Mouse (Mus musculus): ENCODE measurements at regions not wholly inside any gene's neighbourhood (a gene's known extent, or its start where the extent isn't known, plus 50 kb on each side); places are given as distances from the start of the nearest gene placed in this dataset.

DNA sequence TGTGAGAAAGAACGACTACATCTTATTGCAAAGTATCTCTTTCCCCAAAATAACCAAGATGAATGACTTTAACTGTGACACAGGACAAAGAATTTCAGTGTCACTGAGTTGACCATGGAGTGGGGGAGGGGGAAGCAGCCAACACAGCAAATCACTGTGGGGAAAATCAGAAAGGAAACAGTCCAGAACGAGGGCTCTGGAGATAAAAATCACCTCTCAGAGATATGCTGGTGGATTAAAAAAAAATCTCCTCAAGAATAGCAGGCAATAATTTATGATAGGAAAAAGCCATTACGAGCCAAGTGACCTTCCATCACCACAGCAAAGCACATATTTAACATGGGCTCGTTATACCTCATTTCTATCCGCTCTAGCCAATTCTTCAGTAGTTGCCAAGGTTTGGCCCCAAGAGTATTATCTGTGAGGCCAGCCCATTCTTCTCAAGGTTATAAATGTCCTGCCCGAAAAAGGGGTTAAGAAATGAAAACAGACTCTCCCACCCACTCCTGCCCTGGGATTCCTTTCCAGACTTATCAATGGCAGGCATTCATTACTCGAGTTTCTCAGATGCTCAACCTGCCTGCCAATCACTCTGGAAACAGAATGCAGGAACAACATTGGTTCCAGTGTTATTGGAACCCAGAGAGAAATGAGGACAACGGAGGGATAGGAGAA lies 181.6 kb upstream of the Clint1 start:
- 56% methylated on average over 8 of the region's 8 CpGs for WGBS
- H3K27ac ChIP-seq (replicated peaks; ENCODE audit: low read depth, low read length), result no peak overlapping the region
- no peaks in the 10 kb centered on the region for H3K4me1 ChIP-seq (ENCODE audit: control insufficient read depth, insufficient read depth, low read length)
- H3K9ac ChIP-seq (ENCODE audit: low read length), result no peak overlapping the region
- no peaks in the 10 kb centered on the region for H3K9me3 ChIP-seq (ENCODE audit: control insufficient read depth, low read length)
- ATAC-seq (ENCODE audit: insufficient number of reproducible peaks, low FRiP score, low TSS enrichment, low read depth), result no peak
- no peak overlapping the region for H3K4me3 ChIP-seq (ENCODE audit: low read depth, low read length)
- no peak for DNase-seq (ENCODE audit: low spot score)
- no peak overlapping the region for H3K4me2 ChIP-seq (ENCODE audit: low read depth, severe bottlenecking)
- H3K36me3 ChIP-seq (ENCODE audit: control insufficient read depth, insufficient read depth, low read length), result no peaks in the 10 kb centered on the region
- H3K27me3 ChIP-seq (ENCODE audit: control insufficient read depth, insufficient read depth, low read length), result no peaks in the 10 kb centered on the region

DNA sequence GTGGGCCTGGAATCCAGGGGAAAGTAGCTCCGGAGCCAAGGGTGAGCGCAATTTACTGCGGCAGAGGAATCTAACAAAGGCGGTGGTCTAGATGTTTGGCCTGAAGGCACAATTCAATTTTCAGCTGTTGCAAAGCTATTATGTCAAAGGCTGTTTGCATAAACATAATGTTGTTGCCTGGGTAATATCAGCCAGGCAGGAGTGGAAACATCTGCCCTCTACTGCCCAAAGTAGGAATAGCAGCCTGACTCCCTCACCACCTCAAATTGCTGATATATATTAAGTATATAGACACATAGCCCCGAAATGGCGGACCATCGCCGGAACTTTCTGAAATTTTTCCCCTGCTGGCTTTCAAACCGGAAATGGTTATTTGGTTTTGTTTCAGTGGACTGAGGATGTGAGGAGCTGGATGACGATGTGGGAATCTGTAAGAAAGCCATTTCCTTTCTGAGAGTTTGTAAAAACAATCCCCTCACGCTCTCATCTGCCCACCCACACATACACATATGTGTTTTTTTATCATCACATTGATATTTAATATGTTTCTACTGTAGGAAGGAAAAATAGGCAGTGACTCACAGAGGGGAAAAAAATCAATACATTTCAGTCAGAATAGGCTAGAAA lies 173.1 kb upstream of the Clint1 start:
- H3K4me2 ChIP-seq (ENCODE audit: low read depth, severe bottlenecking), result no peak overlapping the region
- H3K4me1 ChIP-seq (ENCODE audit: control insufficient read depth, insufficient read depth, low read length), result no peaks in the 10 kb centered on the region
- no peak overlapping the region for H3K4me3 ChIP-seq (ENCODE audit: low read depth, low read length)
- H3K27me3 ChIP-seq (ENCODE audit: control insufficient read depth, insufficient read depth, low read length), result no peaks in the 10 kb centered on the region
- peak; percentile 88 for DNase-seq (ENCODE audit: low spot score)
- H3K36me3 ChIP-seq (ENCODE audit: control insufficient read depth, insufficient read depth, low read length), result no peaks in the 10 kb centered on the region
- no peak overlapping the region for H3K9ac ChIP-seq (ENCODE audit: low read length)
- H3K27ac ChIP-seq (replicated peaks; ENCODE audit: low read depth, low read length), result peak overlapping the region; percentile 59; the same call in 1 of the 2 replicates
- H3K9me3 ChIP-seq (ENCODE audit: control insufficient read depth, low read length), result no peaks in the 10 kb centered on the region
- WGBS, result 58% methylated on average over 11 of the region's 11 CpGs
- ATAC-seq (ENCODE audit: insufficient number of reproducible peaks, low FRiP score, low TSS enrichment, low read depth), result no peak

DNA sequence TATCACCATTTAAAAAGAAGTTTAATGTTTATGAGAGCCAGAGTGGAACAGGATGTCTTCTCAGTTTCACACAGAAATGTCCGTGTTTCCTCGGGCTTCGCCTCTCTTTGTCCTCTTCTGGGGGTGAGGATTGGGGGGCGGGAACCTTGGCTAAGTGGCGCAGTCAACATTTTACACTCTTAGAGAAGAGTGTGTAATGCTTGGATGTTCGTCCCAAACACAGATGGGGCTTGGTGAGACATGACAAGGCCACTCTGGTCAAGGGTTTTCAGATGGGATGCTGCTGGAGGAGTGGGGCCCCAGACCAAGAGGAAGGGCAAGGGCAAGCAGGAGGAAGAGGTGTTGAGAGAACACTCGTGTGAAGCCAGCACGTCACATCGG lies 172.6 kb upstream of the Clint1 start:
- Histone ChIP-seq H3K4me2 (ENCODE audit: low read depth, severe bottlenecking) (no peak overlapping the region), H3K27me3 (ENCODE audit: control insufficient read depth, insufficient read depth, low read length) (no peaks in the 10 kb centered on the region), H3K9ac (ENCODE audit: low read length) (no peak overlapping the region), H3K9me3 (ENCODE audit: control insufficient read depth, low read length) (no peaks in the 10 kb centered on the region), H3K4me3 (ENCODE audit: low read depth, low read length) (no peak overlapping the region), H3K27ac (replicated peaks; ENCODE audit: low read depth, low read length) (no peak overlapping the region), H3K4me1 (ENCODE audit: control insufficient read depth, insufficient read depth, low read length) (no peaks in the 10 kb centered on the region), H3K36me3 (ENCODE audit: control insufficient read depth, insufficient read depth, low read length) (no peaks in the 10 kb centered on the region)
- DNase-seq (ENCODE audit: low spot score), result no peak
- no peak for ATAC-seq (ENCODE audit: insufficient number of reproducible peaks, low FRiP score, low TSS enrichment, low read depth)
- WGBS, result 83% methylated on average over 9 of the region's 9 CpGs

DNA sequence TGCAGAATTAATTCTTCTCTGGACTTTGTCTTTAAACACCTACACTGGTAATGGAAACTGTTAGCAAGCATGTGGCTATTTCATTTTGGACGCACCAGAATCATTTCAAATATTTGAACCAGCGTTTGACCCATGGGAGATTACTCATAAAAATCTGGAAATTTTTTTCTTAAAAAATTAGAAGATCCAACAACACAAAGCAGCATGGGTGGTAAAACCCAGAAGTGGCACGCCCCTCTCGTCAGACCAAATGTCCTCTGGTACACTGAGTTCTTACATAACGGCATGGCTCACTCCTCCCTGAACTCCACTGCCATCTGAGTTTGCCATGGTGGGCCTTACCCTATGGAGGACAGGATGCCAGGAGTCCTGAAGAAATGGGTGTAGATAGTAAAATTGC lies 166.3 kb upstream of the Clint1 start:
- WGBS, result 89% methylated on average over 5 of the region's 5 CpGs
- no peak overlapping the region for H3K9ac ChIP-seq (ENCODE audit: low read length)
- ATAC-seq (ENCODE audit: insufficient number of reproducible peaks, low FRiP score, low TSS enrichment, low read depth) (no peak), DNase-seq (ENCODE audit: low spot score) (no peak)
- H3K27me3 ChIP-seq (ENCODE audit: control insufficient read depth, insufficient read depth, low read length), result no peaks in the 10 kb centered on the region
- no peak overlapping the region for H3K4me3 ChIP-seq (ENCODE audit: low read depth, low read length)
- no peak overlapping the region for H3K27ac ChIP-seq (replicated peaks; ENCODE audit: low read depth, low read length)
- no peak overlapping the region for H3K4me2 ChIP-seq (ENCODE audit: low read depth, severe bottlenecking)
- no peaks in the 10 kb centered on the region for H3K9me3 ChIP-seq (ENCODE audit: control insufficient read depth, low read length)
- no peaks in the 10 kb centered on the region for H3K36me3 ChIP-seq (ENCODE audit: control insufficient read depth, insufficient read depth, low read length)
- no peaks in the 10 kb centered on the region for H3K4me1 ChIP-seq (ENCODE audit: control insufficient read depth, insufficient read depth, low read length)

DNA sequence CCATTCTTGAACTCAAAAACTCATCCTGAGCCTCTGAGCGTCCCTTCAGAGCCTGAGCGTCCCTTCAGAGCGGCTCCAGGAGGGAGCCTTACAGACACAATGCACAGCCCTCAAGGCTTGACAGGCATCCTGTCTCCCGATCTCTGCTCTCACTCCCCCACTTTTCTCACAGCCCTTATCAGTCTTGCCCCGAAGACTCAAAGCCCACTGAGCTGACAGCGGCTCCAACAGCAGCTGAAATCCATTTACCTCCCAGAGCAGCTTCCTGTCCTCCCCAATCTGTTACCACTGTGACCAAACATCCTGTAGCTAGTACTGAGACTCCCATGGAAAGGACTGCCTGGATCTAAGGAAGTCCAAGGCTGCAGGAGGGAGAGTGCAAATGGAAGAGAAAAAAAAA lies 158.6 kb upstream of the Clint1 start:
- no peaks in the 10 kb centered on the region for H3K4me1 ChIP-seq (ENCODE audit: control insufficient read depth, insufficient read depth, low read length)
- H3K9ac ChIP-seq (ENCODE audit: low read length), result no peak overlapping the region
- H3K27ac ChIP-seq (replicated peaks; ENCODE audit: low read depth, low read length), result no peak overlapping the region
- ATAC-seq (ENCODE audit: insufficient number of reproducible peaks, low FRiP score, low TSS enrichment, low read depth) (no peak), DNase-seq (ENCODE audit: low spot score) (no peak)
- WGBS, result 46% methylated on average over 6 of the region's 6 CpGs
- H3K4me2 ChIP-seq (ENCODE audit: low read depth, severe bottlenecking), result no peak overlapping the region
- no peaks in the 10 kb centered on the region for H3K27me3 ChIP-seq (ENCODE audit: control insufficient read depth, insufficient read depth, low read length)
- no peaks in the 10 kb centered on the region for H3K36me3 ChIP-seq (ENCODE audit: control insufficient read depth, insufficient read depth, low read length)
- H3K4me3 ChIP-seq (ENCODE audit: low read depth, low read length), result no peak overlapping the region
- no peaks in the 10 kb centered on the region for H3K9me3 ChIP-seq (ENCODE audit: control insufficient read depth, low read length)

DNA sequence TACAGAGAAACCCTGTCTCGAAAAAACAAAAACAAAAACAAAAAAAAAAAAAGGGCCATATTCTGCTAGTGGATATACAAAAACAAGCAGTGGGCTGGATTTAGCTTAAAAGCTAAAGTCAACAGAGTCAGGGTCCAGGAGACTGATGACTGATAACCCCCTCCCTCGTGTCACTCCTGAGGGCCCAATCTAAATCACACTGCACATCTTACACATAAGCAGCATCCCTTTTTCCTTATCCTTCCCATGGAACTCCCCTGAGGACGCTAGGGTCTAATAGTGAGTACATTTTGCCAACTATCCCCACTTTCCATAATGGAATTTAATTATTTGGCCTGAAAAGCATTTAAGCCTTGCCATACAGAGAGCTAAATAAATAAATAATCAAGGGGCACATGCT lies 150.3 kb upstream of the Clint1 start:
- Histone ChIP-seq H3K4me3 (ENCODE audit: low read depth, low read length) (no peak overlapping the region), H3K9ac (ENCODE audit: low read length) (no peak overlapping the region), H3K4me2 (ENCODE audit: low read depth, severe bottlenecking) (no peak overlapping the region), H3K27me3 (ENCODE audit: control insufficient read depth, insufficient read depth, low read length) (no peaks in the 10 kb centered on the region), H3K27ac (replicated peaks; ENCODE audit: low read depth, low read length) (no peak overlapping the region), H3K4me1 (ENCODE audit: control insufficient read depth, insufficient read depth, low read length) (no peaks in the 10 kb centered on the region), H3K9me3 (ENCODE audit: control insufficient read depth, low read length) (no peaks in the 10 kb centered on the region), H3K36me3 (ENCODE audit: control insufficient read depth, insufficient read depth, low read length) (no peaks in the 10 kb centered on the region)
- WGBS, result 86% methylated on average over 3 of the region's 3 CpGs
- ATAC-seq (ENCODE audit: insufficient number of reproducible peaks, low FRiP score, low TSS enrichment, low read depth) (no peak), DNase-seq (ENCODE audit: low spot score) (no peak)

DNA sequence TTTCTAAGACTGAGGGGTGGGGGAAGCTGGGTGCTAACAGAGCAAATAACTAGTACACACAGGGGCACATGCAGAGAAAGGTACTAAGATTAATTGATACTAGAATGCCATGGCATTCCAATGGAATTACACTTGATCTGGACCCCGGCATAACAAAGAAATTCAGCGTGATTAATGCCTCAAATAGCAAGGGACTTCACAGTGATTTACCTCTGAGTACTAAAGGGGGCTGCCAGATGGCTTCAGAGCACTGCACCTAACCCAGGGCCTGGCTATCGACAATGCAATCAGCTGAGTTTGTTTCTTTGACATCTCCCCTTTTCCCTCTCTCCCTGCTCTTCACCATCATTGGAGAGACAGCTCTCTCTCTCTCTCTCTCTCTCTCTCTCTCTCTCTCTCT lies 148.9 kb upstream of the Clint1 start:
- 44% methylated on average over 3 of the region's 3 CpGs for WGBS
- ATAC-seq (ENCODE audit: insufficient number of reproducible peaks, low FRiP score, low TSS enrichment, low read depth) (no peak), DNase-seq (ENCODE audit: low spot score) (no peak)
- H3K4me1 ChIP-seq (ENCODE audit: control insufficient read depth, insufficient read depth, low read length), result no peaks in the 10 kb centered on the region
- no peaks in the 10 kb centered on the region for H3K36me3 ChIP-seq (ENCODE audit: control insufficient read depth, insufficient read depth, low read length)
- no peak overlapping the region for H3K4me3 ChIP-seq (ENCODE audit: low read depth, low read length)
- no peaks in the 10 kb centered on the region for H3K9me3 ChIP-seq (ENCODE audit: control insufficient read depth, low read length)
- H3K27ac ChIP-seq (replicated peaks; ENCODE audit: low read depth, low read length), result no peak overlapping the region
- no peak overlapping the region for H3K4me2 ChIP-seq (ENCODE audit: low read depth, severe bottlenecking)
- H3K9ac ChIP-seq (ENCODE audit: low read length), result no peak overlapping the region
- no peaks in the 10 kb centered on the region for H3K27me3 ChIP-seq (ENCODE audit: control insufficient read depth, insufficient read depth, low read length)

DNA sequence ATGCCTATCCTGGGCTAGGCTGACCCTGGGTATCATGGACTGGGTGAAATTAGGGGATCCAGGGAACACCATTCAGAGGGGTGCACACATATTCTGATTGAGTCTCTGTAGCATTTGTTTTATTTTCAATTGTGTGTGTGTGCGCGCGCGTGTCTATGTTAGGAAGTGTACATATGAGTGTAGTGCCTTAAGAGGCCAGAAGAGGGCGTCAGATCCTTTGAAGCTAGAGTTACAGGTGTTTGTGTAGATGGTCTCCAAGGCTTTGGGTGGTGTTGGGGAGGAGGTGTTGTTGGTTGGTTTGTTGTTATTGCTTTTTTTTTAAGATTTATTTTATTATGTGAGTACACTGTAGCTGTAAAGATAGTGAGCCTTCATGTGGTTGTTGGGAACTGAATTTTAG lies 147.4 kb upstream of the Clint1 start:
- H3K27ac ChIP-seq (replicated peaks; ENCODE audit: low read depth, low read length), result no peak overlapping the region
- H3K9ac ChIP-seq (ENCODE audit: low read length), result no peak overlapping the region
- H3K9me3 ChIP-seq (ENCODE audit: control insufficient read depth, low read length), result no peaks in the 10 kb centered on the region
- WGBS, result 67% methylated on average over 5 of the region's 5 CpGs
- H3K36me3 ChIP-seq (ENCODE audit: control insufficient read depth, insufficient read depth, low read length), result no peaks in the 10 kb centered on the region
- H3K27me3 ChIP-seq (ENCODE audit: control insufficient read depth, insufficient read depth, low read length), result no peaks in the 10 kb centered on the region
- no peak for DNase-seq (ENCODE audit: low spot score)
- H3K4me1 ChIP-seq (ENCODE audit: control insufficient read depth, insufficient read depth, low read length), result no peaks in the 10 kb centered on the region
- ATAC-seq (ENCODE audit: insufficient number of reproducible peaks, low FRiP score, low TSS enrichment, low read depth), result no peak
- no peak overlapping the region for H3K4me2 ChIP-seq (ENCODE audit: low read depth, severe bottlenecking)
- H3K4me3 ChIP-seq (ENCODE audit: low read depth, low read length), result no peak overlapping the region

DNA sequence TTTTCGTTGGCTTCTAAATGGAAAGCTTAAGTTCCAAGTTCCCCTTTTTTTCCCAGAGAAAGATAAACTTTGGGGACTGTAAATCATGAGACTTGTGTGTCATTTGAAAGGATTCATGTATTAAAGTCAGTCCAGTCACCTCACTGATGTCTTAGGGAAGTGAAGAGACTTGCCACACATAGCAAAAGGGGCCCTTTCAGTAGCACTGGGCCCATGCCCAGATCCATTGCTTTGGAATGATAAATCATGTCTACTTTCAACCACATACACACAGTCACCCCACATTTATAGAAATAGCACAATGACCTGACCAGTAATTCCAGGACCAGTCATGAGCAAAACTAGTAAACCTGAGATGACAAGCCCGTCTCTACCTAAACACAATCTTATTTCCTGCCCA lies 133.2 kb upstream of the Clint1 start:
- Histone ChIP-seq H3K9me3 (ENCODE audit: control insufficient read depth, low read length) (no peaks in the 10 kb centered on the region), H3K4me3 (ENCODE audit: low read depth, low read length) (no peak overlapping the region), H3K9ac (ENCODE audit: low read length) (no peak overlapping the region), H3K4me2 (ENCODE audit: low read depth, severe bottlenecking) (no peak overlapping the region), H3K27ac (replicated peaks; ENCODE audit: low read depth, low read length) (no peak overlapping the region), H3K36me3 (ENCODE audit: control insufficient read depth, insufficient read depth, low read length) (no peaks in the 10 kb centered on the region), H3K4me1 (ENCODE audit: control insufficient read depth, insufficient read depth, low read length) (no peaks in the 10 kb centered on the region), H3K27me3 (ENCODE audit: control insufficient read depth, insufficient read depth, low read length) (no peaks in the 10 kb centered on the region)
- ATAC-seq (ENCODE audit: insufficient number of reproducible peaks, low FRiP score, low TSS enrichment, low read depth) (no peak), DNase-seq (ENCODE audit: low spot score) (no peak)
- WGBS, result 51% methylated on average over 2 of the region's 2 CpGs
